Mouse (Mus musculus) A20 (cell line): ENCODE data around the gene Gse1.
A peak's percentile ranks its signal among the peaks of the same experiment; 100 is the strongest.
"Not testable (repeated sequence)": the region's sequence is repeated elsewhere in the genome, so short reads cannot be mapped to it uniquely, and the experiment has no call there.

Experiments used
- DNase-seq: peaks from one replicate; pipeline ENCODE4 v3.0.0-alpha.2; 2011; ENCODE audit warnings: low read depth, low spot score

The Gse1 gene

GRCm38 (mm10) chr8:120322956-120323448 lies 94.7 kb downstream of the Gse1 start:
- peak; percentile 64 for DNase-seq

GRCm38 (mm10) chr8:120324555-120324954 lies 96.3 kb downstream of the Gse1 start:
- DNase-seq: no peak

GRCm38 (mm10) chr8:120325172-120325767 lies 97.0 kb downstream of the Gse1 start:
- no peak for DNase-seq

GRCm38 (mm10) chr8:120327131-120327554 lies 98.9 kb downstream of the Gse1 start:
- peak; percentile 76 for DNase-seq

GRCm38 (mm10) chr8:120328361-120329022 lies 100.2 kb downstream of the Gse1 start:
- DNase-seq: no peak

GRCm38 (mm10) chr8:120329030-120329748 lies 100.9 kb downstream of the Gse1 start:
- DNase-seq: no peak

GRCm38 (mm10) chr8:120331027-120331426 lies 102.8 kb downstream of the Gse1 start:
- DNase-seq: no peak

- peak; percentile 48 for DNase-seq
These were observed 104.3 kb downstream of the Gse1 start for GRCm38 (mm10) chr8:120332379-120333229.

GRCm38 (mm10) chr8:120333681-120334080 lies 105.4 kb downstream of the Gse1 start:
- no peak for DNase-seq

GRCm38 (mm10) chr8:120334261-120334660 lies 106.0 kb downstream of the Gse1 start:
- DNase-seq: not testable (repeated sequence)

GRCm38 (mm10) chr8:120334878-120335261 lies 106.6 kb downstream of the Gse1 start:
- DNase-seq: no peak

GRCm38 (mm10) chr8:120335262-120336086 lies 107.2 kb downstream of the Gse1 start:
- peak; percentile 89 for DNase-seq

GRCm38 (mm10) chr8:120336087-120336380 lies 107.8 kb downstream of the Gse1 start:
- peak; percentile 24 for DNase-seq

GRCm38 (mm10) chr8:120336909-120337555 lies 108.8 kb downstream of the Gse1 start:
- DNase-seq: no peak

GRCm38 (mm10) chr8:120337627-120338026 lies 109.4 kb downstream of the Gse1 start:
- DNase-seq: no peak

- DNase-seq: no peak
These were observed 110.4 kb downstream of the Gse1 start for GRCm38 (mm10) chr8:120338678-120339077.

- no peak for DNase-seq
These were observed 111.5 kb downstream of the Gse1 start for GRCm38 (mm10) chr8:120339743-120340142.

- DNase-seq: no peak
These were observed 112.9 kb downstream of the Gse1 start for GRCm38 (mm10) chr8:120341124-120341523.

- DNase-seq: no peak
These were observed 114.7 kb downstream of the Gse1 start for GRCm38 (mm10) chr8:120342847-120343548.

GRCm38 (mm10) chr8:120343582-120343981 lies 115.3 kb downstream of the Gse1 start:
- no peak for DNase-seq
